Mouse (Mus musculus) c-Kit-positive CD71-negative TER-119-negative erythroid progenitor cells, embryonic 14.5 days (primary cell): ENCODE measurements around the gene Def8.

Experiments
- DNase-seq: peaks from one replicate; pipeline ENCODE4 v3.0.0-alpha.2; 2013; ENCODE audit warnings: low read depth

Def8 gene

GRCm38 (mm10) chr8:123423441-123423840 is at the start of gene Def8:
Def8 (plus strand) TSS chr8:123423527.
- no peak for DNase-seq

GRCm38 (mm10) chr8:123374239-123374578 is 49.1 kb upstream of the Def8 start:
- peak; percentile 81 for DNase-seq

- no peak for DNase-seq
Observed at GRCm38 (mm10) chr8:123375701-123376100, 47.6 kb upstream of the Def8 start.

GRCm38 (mm10) chr8:123376106-123376505 is 47.2 kb upstream of the Def8 start:
- no peak for DNase-seq

DNA sequence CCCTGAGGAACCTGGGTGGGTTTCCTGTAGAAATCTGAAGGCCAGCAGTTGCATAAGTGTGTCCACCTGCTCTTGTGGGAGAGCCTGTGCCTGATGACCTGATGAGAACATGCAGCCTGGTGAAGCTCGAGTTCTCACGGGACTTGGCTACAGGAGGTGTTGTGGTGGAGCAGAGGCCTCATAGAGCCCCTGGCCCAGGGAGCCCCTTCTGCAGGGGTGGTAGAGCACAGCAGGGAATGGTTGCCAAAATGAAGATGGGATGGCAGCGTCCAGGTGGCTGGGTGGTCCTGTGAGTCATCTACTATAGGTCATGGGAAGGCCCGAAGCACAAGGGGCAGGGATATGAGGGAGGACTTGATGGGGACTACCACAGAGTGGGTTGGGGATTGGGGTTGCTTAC is 41.6 kb upstream of the Def8 start:
- no peak for DNase-seq

DNA sequence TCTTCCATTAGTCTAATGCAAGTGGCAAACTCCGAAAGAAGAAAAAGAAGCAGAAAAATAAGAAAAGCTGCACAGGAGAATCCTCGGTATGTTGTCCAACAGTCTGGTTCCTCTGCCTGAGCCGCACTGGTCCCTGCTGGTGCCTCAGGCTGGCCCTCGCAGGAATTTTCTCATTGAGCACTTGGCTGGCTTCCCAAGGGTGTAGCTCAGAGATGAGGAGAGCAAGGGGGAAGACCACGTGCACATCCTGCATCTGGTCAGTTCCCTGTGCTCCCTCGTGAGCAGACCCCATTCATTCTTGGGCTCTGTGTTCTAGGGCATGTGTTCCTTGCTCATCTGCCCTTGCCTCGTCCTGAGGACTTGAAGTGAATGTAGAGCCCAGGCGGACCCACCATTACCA is 40.8 kb upstream of the Def8 start:
- DNase-seq: no peak

DNA sequence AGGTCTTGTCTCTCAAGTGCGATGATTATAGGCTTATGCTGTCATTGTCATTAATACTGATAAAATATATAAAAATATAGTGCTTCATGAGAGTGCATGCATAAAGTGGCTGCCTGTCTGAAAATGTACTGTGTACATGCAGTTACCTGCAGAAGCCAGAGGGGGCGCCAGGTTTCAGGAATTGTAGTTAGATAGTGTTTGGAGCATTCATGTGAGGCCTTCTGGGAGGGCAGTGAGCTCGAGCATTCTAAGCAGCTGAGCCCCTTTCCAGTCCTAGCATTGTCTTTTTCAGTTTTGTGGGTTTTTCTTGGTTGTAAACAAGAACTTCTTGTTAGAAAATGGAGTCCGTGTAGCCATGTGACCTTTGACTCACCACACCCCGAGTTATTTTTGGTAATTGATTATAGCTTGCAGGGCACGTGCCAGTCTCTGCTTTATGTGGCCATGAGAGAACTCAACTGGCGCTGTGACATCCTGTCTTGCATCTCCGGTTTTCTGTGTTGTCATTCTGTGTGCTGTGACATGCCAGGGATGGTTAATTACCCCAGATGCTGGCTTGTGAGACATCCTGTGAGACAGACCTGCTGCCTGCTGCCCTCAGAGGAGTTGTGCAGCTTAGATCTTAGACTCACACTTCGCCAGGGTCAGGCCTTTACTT is 38.3 kb upstream of the Def8 start:
- DNase-seq: peak; percentile 32

GRCm38 (mm10) chr8:123387041-123387440 is 36.3 kb upstream of the Def8 start:
- DNase-seq: no peak

GRCm38 (mm10) chr8:123387801-123388200 is 35.5 kb upstream of the Def8 start:
- no peak for DNase-seq

DNA sequence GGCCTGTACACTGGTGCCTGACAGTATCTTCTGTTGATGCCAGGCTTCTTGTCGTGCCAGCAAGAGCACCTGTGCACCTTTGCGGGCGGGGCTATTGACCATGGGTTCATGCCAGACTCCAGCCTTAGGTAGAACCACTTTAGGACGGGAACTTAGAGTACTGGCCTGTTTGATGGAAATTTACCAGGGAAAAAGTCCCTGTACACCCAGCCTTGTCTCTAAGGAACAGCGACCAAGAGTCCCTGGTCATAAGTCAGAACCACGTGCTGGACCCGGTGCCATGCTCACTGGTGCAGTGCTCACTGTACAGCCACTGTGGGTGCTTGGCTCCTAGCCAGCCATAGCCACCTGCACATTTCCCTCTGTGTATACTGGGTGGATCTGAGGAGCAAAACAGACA is 34.3 kb upstream of the Def8 start:
- no peak for DNase-seq

DNA sequence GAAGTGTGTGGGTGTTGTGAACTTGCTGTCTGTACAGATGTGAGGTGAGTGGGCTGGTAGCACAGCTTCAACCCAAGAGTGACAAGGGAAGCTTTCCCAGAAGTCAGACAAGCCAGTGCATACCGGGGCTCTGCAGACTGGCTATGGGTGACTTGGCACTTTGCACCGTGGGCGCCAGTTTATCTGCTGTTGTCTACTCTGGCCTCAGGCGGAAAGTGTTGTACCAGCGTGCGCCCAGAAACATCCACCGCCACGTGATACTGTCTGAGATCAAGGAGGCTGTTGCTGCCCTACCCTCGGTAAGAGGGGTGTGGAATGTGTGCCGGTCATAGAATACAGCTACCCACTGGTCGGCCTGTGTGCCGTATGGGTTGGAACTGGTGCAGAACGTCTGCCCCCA is 25.0 kb upstream of the Def8 start:
- DNase-seq: no peak

GRCm38 (mm10) chr8:123401936-123402335 is 21.4 kb upstream of the Def8 start:
- no peak for DNase-seq

- no peak for DNase-seq
Observed at GRCm38 (mm10) chr8:123402730-123403326, 20.5 kb upstream of the Def8 start.

GRCm38 (mm10) chr8:123404521-123404920 is 18.8 kb upstream of the Def8 start:
- DNase-seq: no peak

GRCm38 (mm10) chr8:123406786-123407185 is 16.5 kb upstream of the Def8 start, which contains the start of gene Mc1r:
Mc1r (plus strand) TSS chr8:123407107.
- DNase-seq: peak; percentile 64

DNA sequence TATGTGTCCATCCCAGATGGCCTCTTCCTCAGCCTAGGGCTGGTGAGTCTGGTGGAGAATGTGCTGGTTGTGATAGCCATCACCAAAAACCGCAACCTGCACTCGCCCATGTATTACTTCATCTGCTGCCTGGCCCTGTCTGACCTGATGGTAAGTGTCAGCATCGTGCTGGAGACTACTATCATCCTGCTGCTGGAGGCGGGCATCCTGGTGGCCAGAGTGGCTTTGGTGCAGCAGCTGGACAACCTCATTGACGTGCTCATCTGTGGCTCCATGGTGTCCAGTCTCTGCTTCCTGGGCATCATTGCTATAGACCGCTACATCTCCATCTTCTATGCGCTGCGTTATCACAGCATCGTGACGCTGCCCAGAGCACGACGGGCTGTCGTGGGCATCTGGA is 15.7 kb upstream of the Def8 start:
- no peak for DNase-seq

DNA sequence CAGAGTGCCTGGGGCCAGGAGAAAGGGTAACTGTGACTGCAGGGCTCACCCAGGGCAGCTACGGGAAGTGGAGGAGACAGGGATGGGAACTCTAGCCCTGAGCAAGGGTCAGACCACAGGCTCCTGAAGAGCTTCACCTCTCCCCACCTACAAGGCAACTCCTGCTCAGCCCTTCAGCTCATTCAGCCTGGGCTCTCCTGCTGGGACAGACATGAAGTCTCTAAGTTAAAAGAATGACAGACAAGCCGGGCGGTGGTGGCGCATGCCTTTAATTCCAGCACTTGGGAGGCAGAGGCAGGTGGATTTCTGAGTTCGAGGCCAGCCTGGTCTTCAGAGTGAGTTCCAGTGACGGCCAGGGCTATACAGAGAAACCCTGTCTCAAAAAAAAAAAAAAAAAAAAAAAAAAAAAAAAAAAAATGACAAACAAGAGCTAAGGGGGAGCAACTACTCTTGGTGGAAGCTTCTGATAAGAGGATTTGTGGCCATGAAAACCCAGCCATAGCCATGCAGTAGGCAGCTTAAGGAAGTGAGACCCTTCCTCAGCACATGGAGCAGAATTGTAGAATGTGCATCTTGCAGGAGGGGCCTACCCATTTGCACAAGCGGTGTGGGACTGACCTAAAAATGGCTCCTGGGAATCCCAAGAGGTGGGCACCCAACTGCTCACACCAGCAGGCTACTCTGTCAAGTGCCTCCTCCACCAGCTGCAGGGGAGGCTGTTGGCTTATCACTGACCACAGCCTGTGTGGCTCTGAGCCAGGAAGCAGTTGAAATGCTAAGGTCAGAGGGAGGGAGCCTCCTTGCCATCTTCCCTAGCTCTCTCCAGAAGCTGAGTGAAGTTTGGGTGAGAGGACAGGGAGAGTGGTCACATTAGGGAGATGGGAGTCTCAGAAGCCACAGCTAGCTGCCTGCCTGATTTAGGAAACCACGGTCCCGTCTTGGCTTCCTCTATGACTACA is 14.5 kb upstream of the Def8 start:
- no peak for DNase-seq

DNA sequence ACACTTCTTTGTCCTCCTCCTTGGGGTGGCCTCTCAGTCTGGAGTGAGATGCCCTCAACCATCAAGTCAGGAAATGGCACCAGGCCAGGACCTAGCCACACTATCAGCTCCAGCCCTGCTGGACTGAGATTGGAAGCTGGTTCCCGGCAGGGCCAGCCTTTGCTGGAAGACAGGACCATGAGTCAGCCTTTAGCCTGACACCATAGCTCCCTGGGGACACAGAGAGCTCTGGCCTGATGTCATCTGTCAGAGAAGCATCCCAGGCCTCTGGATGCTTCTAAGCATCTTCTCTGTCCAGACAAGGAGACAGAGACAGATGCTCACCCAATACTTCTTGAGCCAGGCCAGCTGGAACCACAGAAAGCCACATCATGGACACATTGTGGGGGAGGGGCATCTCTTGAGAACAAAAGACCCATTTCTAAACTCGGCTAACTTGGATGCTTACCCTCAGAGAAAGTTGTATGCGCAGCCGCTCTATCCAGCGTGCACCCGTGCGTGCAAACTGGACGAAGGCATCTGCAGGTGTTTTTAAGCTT is 13.2 kb upstream of the Def8 start:
- DNase-seq: no peak

DNA sequence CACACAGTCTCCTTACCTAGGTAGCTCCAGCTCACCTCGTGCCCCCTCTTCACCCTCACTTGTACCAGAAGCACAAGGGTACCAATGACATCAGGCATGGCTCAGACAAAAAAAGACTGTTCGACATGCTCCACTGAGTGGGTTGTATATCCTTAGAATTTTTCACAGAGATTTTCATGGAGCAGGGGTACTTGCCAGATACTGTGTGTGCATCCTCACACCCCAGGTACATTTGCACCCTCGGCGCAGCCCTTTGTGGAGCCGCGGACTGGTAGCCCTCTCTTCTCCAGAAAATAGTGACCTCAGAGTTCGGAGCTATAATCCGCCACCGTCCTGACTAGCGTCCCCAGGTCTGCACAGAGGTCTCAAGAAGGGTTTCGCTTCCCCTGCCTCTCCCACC is 12.5 kb upstream of the Def8 start:
- no peak for DNase-seq

GRCm38 (mm10) chr8:123411246-123411645 is 12.1 kb upstream of the Def8 start, which contains the start of gene Tubb3:
Tubb3 (plus strand) TSS chr8:123411424.
- no peak for DNase-seq

GRCm38 (mm10) chr8:123411781-123412327 is 11.5 kb upstream of the Def8 start:
- DNase-seq: no peak

- no peak for DNase-seq
Observed at GRCm38 (mm10) chr8:123412560-123413170, 10.7 kb upstream of the Def8 start.
